Comparison of ENCODE assay signal across 17 mouse cellular contexts in genomic region chr19:53433949-53434689, GRCm38 (mm10). TPM values are rescaled to one million over a fixed set of nuclear protein-coding genes. Genes with fewer than 3 reads are reported as not detected.
DNase-seq lines count a peak whose midpoint lies in the region; ATAC-seq and TF ChIP-seq lines count a peak whose summit lies in the region.
"Had no signal": no experiment of that assay in that cellular context is flagged by ENCODE, and none has a peak within 500 bp of the region (broad histone marks: within the 10 kb centered on the region; RNA-seq: fewer than 3 reads in every experiment).

No protein-coding gene starts in this region.

- H3K27me3 ChIP-seq in Patski, result no peaks in the 10 kb centered on the region
- no peaks in the 10 kb centered on the region for H3K27me3 ChIP-seq in stomach, postnatal 0 days (ENCODE audit: control insufficient read depth, insufficient read depth, low read length)
- H3K27me3 ChIP-seq: embryonic facial prominence, embryonic 13.5 days; limb, embryonic 15.5 days; lung, embryonic 15.5 days; stomach, embryonic 15.5 days had no signal

- POLR2A ChIA-PET in Patski (lab: Charles Lee), result no interaction called here

- CTCF ChIA-PET in Patski (lab: Charles Lee), result interaction anchor here (0.6 kb wide), 1 partner anchor 16 kb away, joined by 3 read pairs; no protein-coding TSS in a partner anchor

- H3K4me2 ChIP-seq in stomach, postnatal 0 days (replicated peaks; ENCODE audit: low read depth), result no peak overlapping the region
- H3K4me2 ChIP-seq: embryonic facial prominence, embryonic 13.5 days; limb, embryonic 15.5 days; lung, embryonic 15.5 days; stomach, embryonic 15.5 days had no signal

- no peak for TF ChIP-seq EP300 in stomach, postnatal 0 days (optimal IDR thresholded peaks at IDR 0.05)

- peaks cover 7% of the 10 kb centered on the region; the same call in 1 of the 2 replicates for H3K4me1 ChIP-seq in stomach, postnatal 0 days (replicated peaks; ENCODE audit: control insufficient read depth, insufficient read depth)
- H3K4me1 ChIP-seq: embryonic facial prominence, embryonic 13.5 days; limb, embryonic 15.5 days had no signal

- no peak overlapping the region for H3K4me3 ChIP-seq in stomach, postnatal 0 days (ENCODE audit: low read depth, low read length)
- H3K4me3 ChIP-seq in gastrocnemius, adult 2 months, result no peak overlapping the region
- H3K4me3 ChIP-seq: embryonic facial prominence, embryonic 13.5 days; limb, embryonic 15.5 days; lung, embryonic 15.5 days; stomach, embryonic 15.5 days had no signal

- in situ Hi-C loops in Patski (cut with MboI; ENCODE audit: low pct_unique_long_range_greater_than_20kb), result no loop called here

- H3K9me3 ChIP-seq in stomach, postnatal 0 days (ENCODE audit: control insufficient read depth, low read length), result no peaks in the 10 kb centered on the region
- H3K9me3 ChIP-seq: embryonic facial prominence, embryonic 13.5 days; limb, embryonic 15.5 days; lung, embryonic 15.5 days; stomach, embryonic 15.5 days had no signal

- intact Hi-C loops in gastrocnemius, adult 2 months (cut with DNase I), result no loop called here

- ATAC-seq in Patski, result peak; percentile 61
- no peak for ATAC-seq in stomach, postnatal 0 days (ENCODE audit: low FRiP score, low TSS enrichment)
- ATAC-seq: forebrain, embryonic 14.5 days had no signal

- H3K27ac ChIP-seq in stomach, postnatal 0 days (replicated peaks), result 0 out of 2 replicates have a peak overlapping the region, but pooled peaks have one; percentile 2
- no peak overlapping the region for H3K27ac ChIP-seq in gastrocnemius, adult 2 months
- H3K27ac ChIP-seq: embryonic facial prominence, embryonic 13.5 days; limb, embryonic 15.5 days; lung, embryonic 15.5 days; stomach, embryonic 15.5 days had no signal

- no peak overlapping the region for H3K9ac ChIP-seq in stomach, postnatal 0 days (ENCODE audit: low read length)
- H3K9ac ChIP-seq: embryonic facial prominence, embryonic 13.5 days; limb, embryonic 15.5 days; lung, embryonic 15.5 days; stomach, embryonic 15.5 days had no signal

- DNase-seq in lung, postnatal 36 days, result peak; percentile 46
- DNase-seq in lung, postnatal 25 days (ENCODE audit: low spot score), result no peak
- no peak for DNase-seq in Patski (ENCODE audit: low read depth, low spot score)
- DNase-seq in induced T-regulatory cell, adult 2 months (ENCODE audit: low read depth), result peak; percentile 90
- DNase-seq in stomach, postnatal 0 days (ENCODE audit: low spot score), result no peak
- DNase-seq in gastrocnemius, adult 2 months, result no peak
- no peak for DNase-seq in gastrocnemius, postnatal 10 days
- DNase-seq in lung, postnatal 10 days, result no peak
- DNase-seq: cerebellum, adult 9-10 months; gastrocnemius, postnatal 36 days; heart, postnatal 36 days; kidney, adult 18-20 months had no signal

- WGBS in stomach, postnatal 0 days, result 82% methylated on average over 10 of the region's 10 CpGs

- no peaks in the 10 kb centered on the region for H3K36me3 ChIP-seq in stomach, postnatal 0 days (ENCODE audit: control insufficient read depth, insufficient read depth, low read length)
- H3K36me3 ChIP-seq: embryonic facial prominence, embryonic 13.5 days; limb, embryonic 15.5 days; lung, embryonic 15.5 days; stomach, embryonic 15.5 days had no signal

- no peak for TF ChIP-seq CTCF in Patski (IDR thresholded peaks at IDR 0.05)
- no peak for TF ChIP-seq CTCF in stomach, postnatal 0 days (IDR thresholded peaks at IDR 0.05; ENCODE audit: low read depth)
- no peak for TF ChIP-seq CTCF in gastrocnemius, adult 2 months (IDR thresholded peaks at IDR 0.05)

RNA-seq across cellular contexts. Expression of gene Smndc1, which starts 43.7 kb away (rescaled TPM):
- polyA plus RNA-seq in Patski (2021), result 59.3 TPM
- 26.1 and 26.6 TPM in 2 replicates for polyA plus RNA-seq in stomach, postnatal 0 days (2015; fragmentation: Nextera tagmentation; extraction: Ambion mirVana)
- total RNA-seq in gastrocnemius, adult 2 months (2021), result 10 to 100 TPM; 28.1 to 30.7 TPM
- total RNA-seq in gastrocnemius, postnatal 10 days (2021), result 10 to 100 TPM; 27.3 to 34.7 TPM

Comparison
In these comparisons a context has a peak if more than half of its experiments do, and no peak if none do; other contexts are left out.
1. DNase-seq: peak in lung, postnatal 36 days (single experiment) and induced T-regulatory cell, adult 2 months (single experiment); none in lung, postnatal 25 days (single experiment), Patski (single experiment), stomach, postnatal 0 days (single experiment), gastrocnemius, adult 2 months (single experiment), gastrocnemius, postnatal 10 days (single experiment) and lung, postnatal 10 days (single experiment).